Mouse (Mus musculus) neural tube, embryonic 12.5 days (tissue): ENCODE data around the gene Krtap5-1. TPM values are rescaled to one million over a fixed set of nuclear protein-coding genes. Genes with fewer than 3 reads are reported as not detected.

Experiments
- polyA plus RNA-seq: library from polyadenylated mRNA; unstranded; fragments of >200 nt; fragmentation: Nextera tagmentation; extraction: Ambion mirVana; gene quantifications from 2 replicates; pipeline ENCODE4 v1.2.1, GENCODE M21; 2016

The Krtap5-1 gene
- polyA plus RNA-seq, 1 experiment from 2014 or later = not detected

Other genes starting within 250 kb of the Krtap5-1 start
- 51.3 and 52.2 TPM in 2 replicates for gene Mob2, start 236.1 kb downstream of the Krtap5-1 start, polyA plus RNA-seq
- 61.6 and 63.6 TPM in 2 replicates for gene Dusp8, start 201.3 kb downstream of the Krtap5-1 start, polyA plus RNA-seq
- gene Gm45618, start 176.4 kb downstream of the Krtap5-1 start, polyA plus RNA-seq = not detected in 2 replicates
- gene Gm39115, start 161.1 kb downstream of the Krtap5-1 start, polyA plus RNA-seq = not detected in 2 replicates
- gene Gm45337, start 152.5 kb downstream of the Krtap5-1 start, polyA plus RNA-seq = not detected in 2 replicates
- not detected in 2 replicates for gene Gm29735, start 140.0 kb downstream of the Krtap5-1 start, polyA plus RNA-seq
- gene Gm4553, start 131.4 kb downstream of the Krtap5-1 start, polyA plus RNA-seq = not detected in 2 replicates
- gene Krtap5-2, start 121.1 kb downstream of the Krtap5-1 start, polyA plus RNA-seq = not detected in 2 replicates
- gene Gm10153, start 106.7 kb downstream of the Krtap5-1 start, polyA plus RNA-seq = not detected in 2 replicates
- not detected in 2 replicates for gene Krtap5-3, start 95.8 kb downstream of the Krtap5-1 start, polyA plus RNA-seq
- gene Gm7579, start 85.3 kb downstream of the Krtap5-1 start, polyA plus RNA-seq = not detected in 2 replicates
- gene Krtap5-5, start 67.1 kb downstream of the Krtap5-1 start, polyA plus RNA-seq = not detected in 2 replicates
- gene Gm40460, start 56.0 kb downstream of the Krtap5-1 start, polyA plus RNA-seq = not detected in 2 replicates
- gene Gm2431, start 38.8 kb downstream of the Krtap5-1 start, polyA plus RNA-seq = not detected in 2 replicates
- not detected in 2 replicates for gene Gm4559, start 22.8 kb downstream of the Krtap5-1 start, polyA plus RNA-seq
- gene Krtap5-4, start 6.4 kb upstream of the Krtap5-1 start, polyA plus RNA-seq = not detected in 2 replicates
- 0.47 and 1.2 TPM in 2 replicates for gene Ifitm10, start 76.6 kb upstream of the Krtap5-1 start, polyA plus RNA-seq
- gene Gm49369, start 85.5 kb upstream of the Krtap5-1 start, polyA plus RNA-seq = 0.90 and 1.5 TPM in 2 replicates
- gene Ctsd, start 90.9 kb upstream of the Krtap5-1 start, polyA plus RNA-seq = 200 and 207 TPM in 2 replicates
- 0.43 TPM in 1 of 2 replicates, not detected in the other for gene Syt8, start 137.7 kb upstream of the Krtap5-1 start, polyA plus RNA-seq
- 3.3 and 4.6 TPM in 2 replicates for gene Tnni2, start 144.7 kb upstream of the Krtap5-1 start, polyA plus RNA-seq
- 15.6 and 18.4 TPM in 2 replicates for gene Lsp1, start 163.7 kb upstream of the Krtap5-1 start, polyA plus RNA-seq
- 5.7 and 8.7 TPM in 2 replicates for gene Tnnt3, start 201.7 kb upstream of the Krtap5-1 start, polyA plus RNA-seq
- gene Mrpl23, start 235.6 kb upstream of the Krtap5-1 start, polyA plus RNA-seq = 13.5 and 14.7 TPM in 2 replicates